Mouse (Mus musculus): ENCODE data around the gene Cald1.

Cald1 gene

GRCm38 (mm10) chr6:34749526-34749925 is 151.2 kb downstream of the Cald1 start:
- in situ Hi-C loops (cut with MboI; ENCODE audit: unreplicated experiment in 2 of 2): no loop called here

GRCm38 (mm10) chr6:34750487-34751120 is 152.3 kb downstream of the Cald1 start:
- in situ Hi-C loops (cut with MboI; ENCODE audit: unreplicated experiment in 2 of 2): loop anchor here (5.0 to 25.0 kb wide), 3 partner anchors 174 to 463 kb away; partner anchors contain the start of gene Stra8 (in 1 of the 2)

- in situ Hi-C loops (cut with MboI; ENCODE audit: unreplicated experiment in 2 of 2): loop anchor here (5.0 to 25.0 kb wide), 3 partner anchors 173 to 464 kb away; partner anchors contain the start of gene Stra8 (in 1 of the 2)
These were observed 153.3 kb downstream of the Cald1 start for GRCm38 (mm10) chr6:34751625-34752024.

- in situ Hi-C loops (cut with MboI; ENCODE audit: unreplicated experiment in 2 of 2): loop anchor here (5.0 to 25.0 kb wide), 3 partner anchors 170 to 467 kb away; partner anchors contain the start of gene Stra8 (in 1 of the 2)
These were observed 156.1 kb downstream of the Cald1 start for GRCm38 (mm10) chr6:34754448-34754847.

- in situ Hi-C loops (cut with MboI; ENCODE audit: unreplicated experiment in 2 of 2): loop anchor here in 1 of 2 experiments (10.0 to 25.0 kb wide), 2 partner anchors 166 to 471 kb away; partner anchors contain the start of gene Stra8
These were observed 160.0 kb downstream of the Cald1 start for GRCm38 (mm10) chr6:34758340-34758739.

GRCm38 (mm10) chr6:34760023-34760422 is 161.7 kb downstream of the Cald1 start:
- in situ Hi-C loops (cut with MboI; ENCODE audit: unreplicated experiment in 2 of 2): loop anchor here (10.0 to 25.0 kb wide), 2 partner anchors 225 to 473 kb away; no protein-coding TSS in a partner anchor

- in situ Hi-C loops (cut with MboI; ENCODE audit: unreplicated experiment in 2 of 2): loop anchor here (10.0 to 25.0 kb wide), 2 partner anchors 231 to 478 kb away; no protein-coding TSS in a partner anchor
These were observed 167.4 kb downstream of the Cald1 start for GRCm38 (mm10) chr6:34765721-34766120.

- in situ Hi-C loops (cut with MboI; ENCODE audit: unreplicated experiment in 2 of 2): loop anchor here (10.0 to 25.0 kb wide), 2 partner anchors 235 to 483 kb away; no protein-coding TSS in a partner anchor
These were observed 171.7 kb downstream of the Cald1 start for GRCm38 (mm10) chr6:34769984-34770383.

- in situ Hi-C loops (cut with MboI; ENCODE audit: unreplicated experiment in 2 of 2): loop anchor here in 1 of 2 experiments (25.0 kb wide), 1 partner anchor 483 kb away; no protein-coding TSS in a partner anchor
These were observed 172.2 kb downstream of the Cald1 start for GRCm38 (mm10) chr6:34770491-34770890.

- in situ Hi-C loops (cut with MboI; ENCODE audit: unreplicated experiment in 2 of 2): no loop called here
These were observed 178.1 kb downstream of the Cald1 start for GRCm38 (mm10) chr6:34776396-34776795.

- in situ Hi-C loops (cut with MboI; ENCODE audit: unreplicated experiment in 2 of 2): no loop called here
These were observed 178.8 kb downstream of the Cald1 start for GRCm38 (mm10) chr6:34777094-34777493.

- in situ Hi-C loops (cut with MboI; ENCODE audit: unreplicated experiment in 2 of 2): no loop called here
These were observed 179.8 kb downstream of the Cald1 start for GRCm38 (mm10) chr6:34777981-34778668.

GRCm38 (mm10) chr6:34780231-34780942 is 182.1 kb downstream of the Cald1 start, which contains the start of gene Agbl3:
TSS of gene Agbl3 (plus strand) at chr6:34780432.
- in situ Hi-C loops (cut with MboI; ENCODE audit: unreplicated experiment in 2 of 2): no loop called here

- in situ Hi-C loops (cut with MboI; ENCODE audit: unreplicated experiment in 2 of 2): no loop called here
These were observed 182.6 kb downstream of the Cald1 start for GRCm38 (mm10) chr6:34780943-34781289.

GRCm38 (mm10) chr6:34782493-34782892 is 184.2 kb downstream of the Cald1 start:
- in situ Hi-C loops (cut with MboI; ENCODE audit: unreplicated experiment in 2 of 2): no loop called here

- in situ Hi-C loops (cut with MboI; ENCODE audit: unreplicated experiment in 2 of 2): no loop called here
These were observed 198.6 kb downstream of the Cald1 start for GRCm38 (mm10) chr6:34796881-34797280.

- in situ Hi-C loops (cut with MboI; ENCODE audit: unreplicated experiment in 2 of 2): no loop called here
These were observed 199.6 kb downstream of the Cald1 start for GRCm38 (mm10) chr6:34797887-34798286.

- in situ Hi-C loops (cut with MboI; ENCODE audit: unreplicated experiment in 2 of 2): no loop called here
These were observed 207.3 kb downstream of the Cald1 start for GRCm38 (mm10) chr6:34805582-34805981.

GRCm38 (mm10) chr6:34810651-34811050 is 212.4 kb downstream of the Cald1 start:
- in situ Hi-C loops (cut with MboI; ENCODE audit: unreplicated experiment in 2 of 2): no loop called here

GRCm38 (mm10) chr6:34824406-34824805 is 226.1 kb downstream of the Cald1 start:
- in situ Hi-C loops (cut with MboI; ENCODE audit: unreplicated experiment in 2 of 2): no loop called here
